Mouse (Mus musculus) liver, embryonic 11.5 days (tissue): ENCODE results near the gene Gm5617. TPM values are rescaled to one million over a fixed set of nuclear protein-coding genes. Genes with fewer than 3 reads are reported as not detected.
"Not testable (repeated sequence)": the region's sequence is repeated elsewhere in the genome, so short reads cannot be mapped to it uniquely, and the experiment has no call there.

Source experiments
- ATAC-seq: fragments of 200-750 bp; cut with Nextera tagmentation; replicated peaks from 2 replicates; pipeline ENCODE4 v1.8.0; 2017; ENCODE audit warnings: moderate number of reproducible peaks, mild to moderate bottlenecking, moderate TSS enrichment, moderate library complexity; ENCODE audit not compliant: low FRiP score
- DNase-seq: peaks from one replicate; pipeline ENCODE4 v3.0.0-alpha.2; 2017; ENCODE audit warnings: low spot score
- H3K27ac ChIP-seq: fragments of 300-500 bp; sonication (generic); 2 replicates; pipeline ENCODE4 v1.5.1; 2014; ENCODE audit warnings: mild to moderate bottlenecking, low read depth, low read length, control low read depth
- H3K27me3 ChIP-seq: fragments of 300-500 bp; sonication (generic); replicated peaks from 2 replicates; pipeline ENCODE4 v1.6.1; 2014; ENCODE audit warnings: low read length, mixed read lengths; ENCODE audit not compliant: control insufficient read depth, insufficient read depth
- H3K36me3 ChIP-seq: fragments of 300-500 bp; sonication (generic); 2 replicates; pipeline ENCODE4 v1.6.1; 2014; ENCODE audit warnings: mild to moderate bottlenecking, low read length, moderate library complexity, mixed read lengths; ENCODE audit not compliant: control insufficient read depth, insufficient read depth
- H3K4me1 ChIP-seq: fragments of 300-500 bp; sonication (generic); replicated peaks from 2 replicates; pipeline ENCODE4 v1.6.1; 2014; ENCODE audit warnings: low read length, mixed read lengths; ENCODE audit not compliant: control insufficient read depth, insufficient read depth
- H3K4me2 ChIP-seq: fragments of 300-500 bp; sonication (generic); 2 replicates; pipeline ENCODE4 v1.6.1; 2014; ENCODE audit warnings: mild to moderate bottlenecking, control low read depth, moderate library complexity
- H3K4me3 ChIP-seq: fragments of 300-500 bp; sonication (generic); 2 replicates; pipeline ENCODE4 v1.5.1; 2014; ENCODE audit warnings: low read depth, low read length, control low read depth
- H3K9ac ChIP-seq: fragments of 300-500 bp; sonication (generic); 2 replicates; pipeline ENCODE4 v1.6.1; 2014; ENCODE audit warnings: low read depth, low read length, control low read depth
- H3K9me3 ChIP-seq: fragments of 300-500 bp; sonication (generic); 2 replicates; pipeline ENCODE4 v1.6.1; 2016; ENCODE audit warnings: low read length, inconsistent platforms, mixed read lengths; ENCODE audit not compliant: control insufficient read depth
- WGBS: fragments of 180-500 bp; shearing (Covaris S2); extraction: QIAGEN DNeasy Blood & Tissue Kit; methylation state at CpG from one replicate; pipeline ENCODE4 v1.1.7; 2014; 5-methylcytosine and 5-hydroxymethylcytosine counted together
- polyA plus RNA-seq: library from polyadenylated mRNA; unstranded; fragments of >200 nt; fragmentation: Nextera tagmentation; extraction: Ambion mirVana; gene quantifications from 2 replicates; pipeline ENCODE4 v1.2.1, GENCODE M21; 2014

The Gm5617 gene
- polyA plus RNA-seq, 1 experiment from 2014 or later, result 29.8 TPM

GRCm38 (mm10) chr9:48516615-48517371, 21.6 kb downstream of the Gm5617 start:
- 85% methylated on average over 11 of the region's 11 CpGs for WGBS
- DNase-seq (no peak), ATAC-seq (no peak)
- H3K9ac ChIP-seq, result no peak overlapping the region
- no peak overlapping the region for H3K4me3 ChIP-seq
- no peaks in the 10 kb centered on the region for H3K4me1 ChIP-seq
- no peak overlapping the region for H3K27ac ChIP-seq
- H3K36me3 ChIP-seq, result no peaks in the 10 kb centered on the region
- peaks cover 2% of the 10 kb centered on the region; the same call in 1 of the 2 replicates for H3K27me3 ChIP-seq
- no peaks in the 10 kb centered on the region for H3K9me3 ChIP-seq
- no peak overlapping the region for H3K4me2 ChIP-seq

GRCm38 (mm10) chr9:48517372-48518130, 22.3 kb downstream of the Gm5617 start:
- no peak overlapping the region for H3K27ac ChIP-seq
- no peaks in the 10 kb centered on the region for H3K36me3 ChIP-seq
- H3K4me2 ChIP-seq, result no peak overlapping the region
- no peak overlapping the region for H3K9ac ChIP-seq
- ATAC-seq (no peak), DNase-seq (no peak)
- 76% methylated on average over 19 of the region's 19 CpGs for WGBS
- H3K4me1 ChIP-seq, result no peaks in the 10 kb centered on the region
- peaks cover 2% of the 10 kb centered on the region; the same call in 1 of the 2 replicates for H3K27me3 ChIP-seq
- H3K9me3 ChIP-seq, result no peaks in the 10 kb centered on the region
- no peak overlapping the region for H3K4me3 ChIP-seq

- not testable (repeated sequence) for H3K27ac ChIP-seq, ATAC-seq, H3K36me3 ChIP-seq, H3K4me3 ChIP-seq, H3K27me3 ChIP-seq, DNase-seq, H3K9ac ChIP-seq, H3K9me3 ChIP-seq, H3K4me2 ChIP-seq, H3K4me1 ChIP-seq
- WGBS, result no CpG with 5 or more reads among the region's 7 CpGs
These were observed 25.2 kb downstream of the Gm5617 start for GRCm38 (mm10) chr9:48520405-48520804.

- Histone ChIP-seq H3K9ac (no peak overlapping the region), H3K4me2 (no peak overlapping the region), H3K4me3 (no peak overlapping the region), H3K36me3 (no peaks in the 10 kb centered on the region), H3K4me1 (no peaks in the 10 kb centered on the region), H3K9me3 (no peaks in the 10 kb centered on the region), H3K27ac (no peak overlapping the region), H3K27me3 (no peaks in the 10 kb centered on the region)
- 10% methylated on average over 1 of the region's 1 CpGs for WGBS
- ATAC-seq (no peak), DNase-seq (no peak)
These were observed 30.3 kb downstream of the Gm5617 start for GRCm38 (mm10) chr9:48525566-48525965.

GRCm38 (mm10) chr9:48526520-48526919, 31.3 kb downstream of the Gm5617 start:
- no peak overlapping the region for H3K4me3 ChIP-seq
- H3K27me3 ChIP-seq, result no peaks in the 10 kb centered on the region
- H3K27ac ChIP-seq, result no peak overlapping the region
- WGBS, result 86% methylated on average over 4 of the region's 4 CpGs
- no peak overlapping the region for H3K4me2 ChIP-seq
- H3K9me3 ChIP-seq, result no peaks in the 10 kb centered on the region
- H3K4me1 ChIP-seq, result no peaks in the 10 kb centered on the region
- no peak for DNase-seq
- H3K9ac ChIP-seq, result no peak overlapping the region
- ATAC-seq, result no peak
- no peaks in the 10 kb centered on the region for H3K36me3 ChIP-seq

GRCm38 (mm10) chr9:48531294-48531693, 36.1 kb downstream of the Gm5617 start:
- Histone ChIP-seq H3K4me2 (no peak overlapping the region), H3K27ac (no peak overlapping the region), H3K9ac (no peak overlapping the region), H3K4me3 (no peak overlapping the region), H3K4me1 (no peaks in the 10 kb centered on the region), H3K27me3 (no peaks in the 10 kb centered on the region), H3K36me3 (no peaks in the 10 kb centered on the region), H3K9me3 (no peaks in the 10 kb centered on the region)
- WGBS, result 80% methylated on average over 4 of the region's 4 CpGs
- ATAC-seq (no peak), DNase-seq (no peak)

GRCm38 (mm10) chr9:48532203-48532602, 37.0 kb downstream of the Gm5617 start:
- Histone ChIP-seq H3K4me2 (no peak overlapping the region), H3K4me3 (no peak overlapping the region), H3K4me1 (no peaks in the 10 kb centered on the region), H3K36me3 (no peaks in the 10 kb centered on the region), H3K9ac (no peak overlapping the region), H3K27me3 (no peaks in the 10 kb centered on the region), H3K27ac (no peak overlapping the region), H3K9me3 (no peaks in the 10 kb centered on the region)
- WGBS, result 45% methylated on average over 3 of the region's 3 CpGs
- DNase-seq, result no peak
- 0 out of 2 replicates have a peak, but pooled peaks have one; percentile 23 for ATAC-seq

- no peak overlapping the region for H3K4me3 ChIP-seq
- no peak overlapping the region for H3K27ac ChIP-seq
- H3K4me1 ChIP-seq, result no peaks in the 10 kb centered on the region
- ATAC-seq (no peak), DNase-seq (no peak)
- WGBS, result 64% methylated on average over 2 of the region's 2 CpGs
- H3K9me3 ChIP-seq, result no peaks in the 10 kb centered on the region
- H3K9ac ChIP-seq, result no peak overlapping the region
- H3K27me3 ChIP-seq, result no peaks in the 10 kb centered on the region
- H3K4me2 ChIP-seq, result no peak overlapping the region
- H3K36me3 ChIP-seq, result no peaks in the 10 kb centered on the region
These were observed 37.5 kb downstream of the Gm5617 start for GRCm38 (mm10) chr9:48532730-48533129.
